Mouse (Mus musculus) midbrain, embryonic 11.5 days (tissue): ENCODE measurements around the gene Eps15. TPM values are rescaled to one million over a fixed set of nuclear protein-coding genes. Genes with fewer than 3 reads are reported as not detected.
A peak's percentile ranks its signal among the peaks of the same experiment; 100 is the strongest.
"Not testable (repeated sequence)": the region's sequence is repeated elsewhere in the genome, so short reads cannot be mapped to it uniquely, and the experiment has no call there.

Experiments used
- ATAC-seq: fragments of 200-750 bp; cut with Nextera tagmentation; 2 replicates; pipeline ENCODE4 v1.8.0; 2017; ENCODE audit warnings: moderate TSS enrichment, moderate library complexity; ENCODE audit not compliant: low FRiP score
- DNase-seq: peaks from one replicate; pipeline ENCODE4 v3.0.0; 2015; ENCODE audit warnings: low spot score; ENCODE audit errors: missing footprints
- H3K27ac ChIP-seq: fragments of 300-500 bp; sonication (generic); 2 replicates; pipeline ENCODE4 v1.5.1; 2014; ENCODE audit warnings: low read depth, low read length
- H3K27me3 ChIP-seq: fragments of 300-500 bp; sonication (generic); 2 replicates; pipeline ENCODE4 v1.6.1; 2014; ENCODE audit warnings: mild to moderate bottlenecking, low read length, moderate library complexity, mixed read lengths; ENCODE audit not compliant: control insufficient read depth, insufficient read depth
- H3K36me3 ChIP-seq: fragments of 300-500 bp; sonication (generic); 2 replicates; pipeline ENCODE4 v1.6.1; 2014; ENCODE audit warnings: mild to moderate bottlenecking, low read length, moderate library complexity, mixed read lengths; ENCODE audit not compliant: control insufficient read depth, insufficient read depth
- H3K4me1 ChIP-seq: fragments of 300-500 bp; sonication (generic); 2 replicates; pipeline ENCODE4 v1.6.1; 2014; ENCODE audit warnings: low read length; ENCODE audit not compliant: control insufficient read depth, insufficient read depth
- H3K4me2 ChIP-seq: fragments of 300-500 bp; sonication (generic); 2 replicates; pipeline ENCODE4 v1.6.1; 2014; ENCODE audit warnings: mild to moderate bottlenecking, moderate library complexity
- H3K4me3 ChIP-seq: fragments of 300-500 bp; sonication (generic); 2 replicates; pipeline ENCODE4 v1.5.1; 2014; ENCODE audit warnings: low read depth, low read length
- H3K9ac ChIP-seq: fragments of 300-500 bp; sonication (generic); 2 replicates; pipeline ENCODE4 v1.6.1; 2014; ENCODE audit warnings: low read length
- H3K9me3 ChIP-seq: fragments of 300-500 bp; sonication (generic); 2 replicates; pipeline ENCODE4 v1.6.1; 2016; ENCODE audit warnings: low read length; ENCODE audit not compliant: control insufficient read depth
- WGBS: fragments of 180-500 bp; shearing (Covaris S2); extraction: QIAGEN DNeasy Blood & Tissue Kit; methylation state at CpG from one replicate; pipeline ENCODE4 v1.1.7; 2014; 5-methylcytosine and 5-hydroxymethylcytosine counted together
- polyA plus RNA-seq: library from polyadenylated mRNA; unstranded; fragments of >200 nt; fragmentation: Nextera tagmentation; extraction: Ambion mirVana; gene quantifications from 2 replicates; pipeline ENCODE4 v1.2.1, GENCODE M21; 2014

Gene Eps15
- polyA plus RNA-seq, 1 experiment from 2014 or later = 51.9 TPM

DNA sequence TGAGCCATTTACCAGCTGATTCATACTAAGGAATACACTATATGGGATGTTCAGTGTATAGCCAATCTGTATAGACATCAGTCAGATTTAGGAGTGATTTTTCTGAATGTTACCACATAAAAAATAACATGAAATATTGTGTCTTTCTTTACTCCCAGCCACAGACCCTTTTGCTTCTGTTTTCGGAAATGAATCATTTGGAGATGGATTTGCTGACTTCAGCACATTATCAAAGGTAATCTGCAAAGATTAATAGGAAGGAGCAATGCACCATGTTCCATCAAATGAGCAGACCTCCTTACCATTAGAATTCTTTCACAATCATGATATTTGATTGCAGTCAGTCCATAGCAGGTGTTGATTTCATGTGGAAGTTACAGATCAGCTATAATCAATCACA, 98.0 kb downstream of the Eps15 start:
- Histone ChIP-seq H3K4me2 (no peak overlapping the region), H3K9me3 (no peaks in the 10 kb centered on the region), H3K4me3 (no peak overlapping the region), H3K9ac (no peak overlapping the region), H3K36me3 (no peaks in the 10 kb centered on the region), H3K4me1 (no peaks in the 10 kb centered on the region), H3K27ac (no peak overlapping the region), H3K27me3 (no peaks in the 10 kb centered on the region)
- ATAC-seq (no peak), DNase-seq (no peak)
- WGBS = 88% methylated on average over 1 of the region's 1 CpGs

DNA sequence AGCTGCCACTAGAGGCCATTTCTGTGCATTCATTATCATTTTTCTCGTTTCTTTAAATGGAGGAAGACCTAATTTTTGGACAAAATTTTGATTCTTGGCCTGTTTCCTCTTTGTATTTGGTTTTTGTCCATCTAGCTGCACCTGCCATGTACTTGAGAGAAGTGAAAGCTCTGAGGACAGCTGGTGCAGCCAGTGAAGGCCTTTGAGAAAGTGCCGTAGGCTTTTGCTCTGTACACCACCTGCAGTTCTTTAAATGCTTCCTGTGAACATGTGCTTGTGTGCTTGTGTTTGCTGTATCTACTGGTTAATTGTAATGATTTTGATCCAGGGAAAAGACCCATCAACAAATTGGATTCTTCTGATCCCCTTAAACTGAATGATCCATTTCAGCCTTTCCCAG, 102.4 kb downstream of the Eps15 start:
- ATAC-seq (no peak), DNase-seq (no peak)
- Histone ChIP-seq H3K36me3 (no peaks in the 10 kb centered on the region), H3K27me3 (no peaks in the 10 kb centered on the region), H3K9me3 (no peaks in the 10 kb centered on the region), H3K27ac (no peak overlapping the region), H3K4me1 (peaks cover 6% of the 10 kb centered on the region; the same call in 1 of the 2 replicates), H3K4me3 (no peak overlapping the region), H3K9ac (no peak overlapping the region), H3K4me2 (no peak overlapping the region)
- 84% methylated on average over 2 of the region's 2 CpGs for whole genome bisulfite sequencing

DNA sequence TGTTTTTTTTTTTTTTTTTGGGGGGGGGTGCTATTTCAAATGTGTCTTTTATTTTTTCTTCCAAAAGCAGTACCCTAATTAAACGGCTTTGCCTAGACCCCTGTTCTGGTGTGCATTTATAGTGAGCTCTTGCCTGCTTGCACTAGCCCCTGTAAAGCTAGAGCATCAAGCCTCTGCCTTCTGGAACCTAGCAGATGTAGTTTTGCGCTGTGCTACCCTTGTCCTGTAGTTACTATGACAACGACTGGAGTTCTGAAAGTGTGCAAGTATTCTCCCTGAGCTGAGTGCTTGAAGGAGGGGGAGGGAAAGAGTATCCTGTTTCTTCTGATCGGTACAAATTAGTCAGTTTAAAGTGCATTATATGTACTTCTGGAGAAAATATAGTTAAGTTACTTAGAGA, 105.5 kb downstream of the Eps15 start:
- DNase-seq (peak; percentile 84), ATAC-seq (peak; percentile 83; the same call in 1 of the 2 replicates)
- Histone ChIP-seq H3K9ac (no peak overlapping the region), H3K27me3 (no peaks in the 10 kb centered on the region), H3K9me3 (no peaks in the 10 kb centered on the region), H3K4me1 (peaks cover 6% of the 10 kb centered on the region; the same call in 1 of the 2 replicates), H3K4me2 (no peak overlapping the region), H3K4me3 (no peak overlapping the region), H3K27ac (no peak overlapping the region), H3K36me3 (no peaks in the 10 kb centered on the region)
- WGBS = 33% methylated on average over 4 of the region's 4 CpGs

DNA sequence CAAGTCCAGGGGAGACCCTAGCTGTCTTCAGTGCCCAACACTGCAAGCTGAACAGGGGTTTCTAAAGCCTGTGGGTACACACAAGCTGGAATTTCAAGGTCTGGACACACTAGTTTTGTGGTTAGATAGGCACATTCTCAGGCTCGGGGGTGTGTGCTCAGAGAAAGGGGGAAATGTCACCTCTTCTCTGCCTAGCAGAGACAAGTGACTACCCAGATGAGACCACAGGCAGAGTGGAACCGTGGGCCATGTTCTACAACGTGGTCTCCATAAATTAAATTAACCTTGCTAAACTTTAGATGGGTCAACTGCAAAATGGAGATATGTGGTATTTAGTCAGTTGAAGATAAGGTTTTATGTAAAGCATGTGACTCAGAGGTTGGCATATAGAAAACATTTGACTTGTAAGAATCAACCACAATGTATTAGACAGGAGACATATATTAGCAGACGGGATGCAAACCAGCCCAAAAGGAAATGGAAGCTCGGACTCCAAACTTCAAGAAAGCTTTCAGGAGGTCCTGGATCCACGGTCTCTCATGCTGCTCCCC, 113.2 kb downstream of the Eps15 start:
- no peak overlapping the region for H3K27ac ChIP-seq
- DNase-seq (no peak), ATAC-seq (no peak)
- H3K27me3 ChIP-seq = no peaks in the 10 kb centered on the region
- no peaks in the 10 kb centered on the region for H3K36me3 ChIP-seq
- no peaks in the 10 kb centered on the region for H3K9me3 ChIP-seq
- H3K4me3 ChIP-seq = no peak overlapping the region
- no peaks in the 10 kb centered on the region for H3K4me1 ChIP-seq
- H3K4me2 ChIP-seq = no peak overlapping the region
- H3K9ac ChIP-seq = no peak overlapping the region
- 84% methylated on average over 6 of the region's 6 CpGs for WGBS

DNA sequence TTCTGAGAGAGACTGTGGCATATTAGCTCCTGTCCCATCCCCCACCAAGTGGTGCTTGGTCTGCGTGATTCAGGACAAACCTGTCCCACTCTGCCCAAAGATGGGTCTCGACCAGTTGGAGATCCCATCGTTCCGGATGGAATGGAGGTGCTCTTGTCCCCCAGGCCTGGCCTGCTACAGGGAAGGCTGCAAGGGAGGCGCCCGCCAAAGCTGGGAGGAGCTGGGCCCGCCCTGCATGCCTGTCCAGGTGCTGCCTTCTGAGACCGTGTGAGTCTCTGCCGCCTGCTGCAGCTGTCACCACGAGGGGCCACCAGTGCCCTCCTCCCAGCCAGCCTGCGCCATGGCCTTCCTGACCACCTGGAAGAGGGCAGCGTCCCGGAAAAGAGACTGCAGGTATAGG, 113.8 kb downstream of the Eps15 start:
- H3K9me3 ChIP-seq = no peaks in the 10 kb centered on the region
- H3K36me3 ChIP-seq = no peaks in the 10 kb centered on the region
- H3K27me3 ChIP-seq = no peaks in the 10 kb centered on the region
- WGBS = 16% methylated on average over 13 of the region's 13 CpGs
- H3K4me1 ChIP-seq = no peaks in the 10 kb centered on the region
- no peak overlapping the region for H3K4me2 ChIP-seq
- no peak overlapping the region for H3K9ac ChIP-seq
- H3K27ac ChIP-seq = no peak overlapping the region
- no peak for DNase-seq
- H3K4me3 ChIP-seq = no peak overlapping the region
- no peak for ATAC-seq

DNA sequence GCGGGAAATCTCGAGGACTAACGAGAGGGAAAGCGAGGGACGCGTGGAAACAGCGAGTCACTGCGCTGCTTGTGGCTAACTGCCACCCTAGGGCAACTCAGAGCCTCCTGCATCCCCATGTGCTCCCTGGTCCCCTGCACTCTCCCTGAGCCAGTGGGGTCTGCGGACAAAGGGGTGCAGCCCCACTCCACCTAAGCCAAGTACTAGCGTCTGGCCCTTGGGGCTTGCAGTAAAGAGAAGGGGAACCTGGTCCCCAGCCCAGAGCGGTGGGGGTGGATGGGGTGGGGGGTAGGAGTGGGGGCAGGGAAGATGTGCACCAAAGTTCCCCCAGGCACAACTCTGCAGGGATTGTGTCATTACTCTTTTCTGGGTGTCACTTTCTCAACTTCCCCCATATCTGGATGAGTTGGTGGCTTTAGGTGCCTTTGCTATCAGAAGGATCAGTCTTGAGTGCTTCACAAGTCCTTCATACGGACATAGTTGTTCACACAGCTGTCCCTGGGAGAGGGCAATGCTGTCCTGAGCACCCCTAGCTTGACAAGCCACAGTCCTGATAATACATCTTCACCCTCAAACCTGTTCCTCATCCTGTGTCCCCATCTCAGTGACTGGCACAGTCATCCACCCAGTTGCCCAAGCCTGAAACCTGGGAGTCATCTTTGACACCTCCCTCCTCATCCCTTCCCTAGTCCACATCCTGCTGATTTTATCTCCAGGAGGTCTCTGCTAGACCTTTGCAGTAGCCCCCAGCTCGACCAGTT, 114.4 kb downstream of the Eps15 start:
- H3K4me3 ChIP-seq = no peak overlapping the region
- WGBS = 29% methylated on average over 13 of the region's 13 CpGs
- no peak overlapping the region for H3K27ac ChIP-seq
- ATAC-seq = no peak
- H3K27me3 ChIP-seq = no peaks in the 10 kb centered on the region
- no peaks in the 10 kb centered on the region for H3K9me3 ChIP-seq
- DNase-seq = no peak
- no peak overlapping the region for H3K4me2 ChIP-seq
- no peak overlapping the region for H3K9ac ChIP-seq
- H3K36me3 ChIP-seq = no peaks in the 10 kb centered on the region
- H3K4me1 ChIP-seq = no peaks in the 10 kb centered on the region

DNA sequence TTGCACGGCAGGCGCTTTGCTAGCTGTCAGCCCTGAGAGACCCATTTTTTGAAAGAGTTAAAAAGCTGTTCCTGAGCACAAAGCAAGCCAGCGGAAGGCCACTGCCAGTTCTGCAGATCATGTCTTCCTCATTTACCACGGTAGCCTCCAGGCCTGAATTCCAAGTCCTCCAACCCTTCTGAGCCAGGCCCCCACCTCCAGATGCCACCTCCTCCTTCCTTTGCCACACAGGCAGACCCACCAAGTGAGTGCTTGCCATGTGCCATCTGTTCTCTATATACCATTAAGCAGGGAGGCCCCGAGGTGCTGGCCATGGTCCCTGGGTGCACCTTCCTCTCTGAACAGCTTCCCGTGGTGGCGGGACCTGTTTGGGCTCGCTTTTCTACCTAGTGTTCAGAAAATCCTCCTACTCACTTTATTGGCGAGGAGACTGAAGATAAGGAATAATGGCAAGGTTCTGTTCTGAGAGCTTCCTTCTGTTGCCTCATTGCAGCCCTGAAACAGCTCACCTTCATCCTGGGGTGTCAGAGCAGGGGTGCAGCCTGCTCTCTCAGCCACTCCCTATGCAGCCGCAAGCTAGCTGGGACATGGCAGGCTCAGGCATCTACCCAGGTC, 120.4 kb downstream of the Eps15 start:
- Histone ChIP-seq H3K4me2 (no peak overlapping the region), H3K36me3 (no peaks in the 10 kb centered on the region), H3K4me3 (no peak overlapping the region), H3K4me1 (no peaks in the 10 kb centered on the region; the same call in 1 of the 2 replicates), H3K9ac (no peak overlapping the region), H3K27ac (no peak overlapping the region), H3K27me3 (no peaks in the 10 kb centered on the region), H3K9me3 (no peaks in the 10 kb centered on the region)
- 83% methylated on average over 10 of the region's 10 CpGs for WGBS
- DNase-seq = no peak
- no peak for ATAC-seq

DNA sequence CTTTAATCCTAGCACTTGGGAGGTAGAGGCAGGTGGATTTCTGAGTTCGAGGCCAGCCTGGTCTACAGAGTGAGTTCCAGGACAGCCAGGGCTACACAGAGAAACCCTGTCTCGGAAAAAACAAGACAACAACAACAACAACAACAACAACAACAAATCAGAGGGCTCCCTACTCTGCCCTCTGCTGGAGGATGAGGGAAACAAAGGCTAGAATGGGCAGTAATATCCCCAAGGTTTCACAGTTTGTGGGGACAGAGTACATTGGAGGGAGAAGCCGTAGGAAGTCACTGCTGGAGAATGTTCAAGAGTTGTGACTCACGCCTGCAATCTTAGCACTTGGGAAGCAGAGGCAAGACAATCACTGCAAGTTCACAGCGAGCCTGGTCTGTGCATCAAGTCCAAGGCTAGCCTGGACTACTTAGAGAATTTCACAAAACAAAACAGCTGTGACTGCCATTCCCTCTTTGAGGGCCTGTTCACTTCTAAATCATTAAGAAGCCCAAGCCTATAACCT, 121.2 kb downstream of the Eps15 start:
- 71% methylated on average over 5 of the region's 5 CpGs for WGBS
- H3K4me3 ChIP-seq = no peak overlapping the region

DNA sequence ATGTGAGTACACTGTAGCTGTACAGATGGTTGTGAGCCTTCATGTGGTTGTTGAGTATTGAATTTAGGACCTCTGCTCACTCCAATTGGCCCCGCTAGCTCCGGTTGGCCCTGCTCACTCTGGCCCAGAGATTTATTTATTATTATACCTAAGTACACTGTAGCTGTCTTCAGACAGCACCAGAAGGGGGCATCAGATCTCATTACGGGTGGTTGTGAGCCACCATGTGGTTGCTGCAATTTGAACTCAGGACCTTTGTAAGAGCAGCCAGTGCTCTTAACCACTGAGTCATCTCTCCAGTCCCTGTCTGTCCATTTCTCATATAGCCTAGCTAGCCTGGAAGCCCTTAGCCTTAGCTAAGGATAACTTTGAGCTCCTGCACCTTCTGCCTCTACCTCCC, 124.8 kb downstream of the Eps15 start:
- not testable (repeated sequence) for DNase-seq, H3K4me3 ChIP-seq, H3K27ac ChIP-seq

More for the DNA sequence above, 121.2 kb downstream of the Eps15 start:
- Histone ChIP-seq H3K4me2 (no peak overlapping the region), H3K27ac (no peak overlapping the region), H3K27me3 (peaks cover 3% of the 10 kb centered on the region; the same call in 1 of the 2 replicates), H3K9ac (no peak overlapping the region), H3K9me3 (no peaks in the 10 kb centered on the region), H3K36me3 (no peaks in the 10 kb centered on the region), H3K4me1 (peaks cover 2% of the 10 kb centered on the region)
- no peak for DNase-seq
- no peak for ATAC-seq

More for the DNA sequence above, 124.8 kb downstream of the Eps15 start:
- not testable (repeated sequence) for H3K4me2 ChIP-seq, H3K9me3 ChIP-seq, ATAC-seq, H3K36me3 ChIP-seq, H3K9ac ChIP-seq
- WGBS = 89% methylated on average over 3 of the region's 3 CpGs
- peaks cover 12% of the 10 kb centered on the region for H3K27me3 ChIP-seq
- H3K4me1 ChIP-seq = peaks cover 11% of the 10 kb centered on the region
